Mouse (Mus musculus) CH12.LX (cell line): ENCODE measurements around the gene Fam186b. TPM values are rescaled to one million over a fixed set of nuclear protein-coding genes. Genes with fewer than 3 reads are reported as not detected.

Experiments
- DNase-seq: peaks from one replicate; pipeline ENCODE4 v3.0.0-alpha.2; 2013; ENCODE audit errors: extremely low read depth
- H3K27ac ChIP-seq: 2 replicates; pipeline ENCODE4 v1.5.1; 2012; ENCODE audit warnings: low read depth, mild to moderate bottlenecking, control low read depth, moderate library complexity; ENCODE audit not compliant: insufficient read depth
- H3K27me3 ChIP-seq: replicated peaks from 2 replicates; pipeline ENCODE3; 2012; ENCODE audit warnings: inconsistent platforms
- H3K36me3 ChIP-seq, 2 experiments: replicated peaks in 1 of 2; 2 replicates each; pipeline versions ENCODE3 to v1.6.1; 2012; ENCODE audit warnings: inconsistent platforms in 1 of 2, low read length in 1 of 2, mild to moderate bottlenecking in 1 of 2, mixed read lengths in 1 of 2, moderate library complexity in 1 of 2; ENCODE audit not compliant: control insufficient read depth in 1 of 2, insufficient read depth in 1 of 2
- H3K4me1 ChIP-seq, 2 experiments: 2 replicates each; pipeline ENCODE4 v1.6.1; 2012; ENCODE audit warnings: inconsistent platforms in 1 of 2, moderate library complexity in 1 of 2; ENCODE audit not compliant: insufficient read depth in 2 of 2, control insufficient read depth in 1 of 2
- H3K4me2 ChIP-seq: 2 replicates; pipeline ENCODE4 v1.6.1; 2012; ENCODE audit warnings: low read depth, mild to moderate bottlenecking, control low read depth; ENCODE audit not compliant: poor library complexity, insufficient read depth, severe bottlenecking
- H3K4me3 ChIP-seq, 3 experiments: fragments of 150-350 bp in 1 of 3; sonication (generic) in 1 of 3; replicated peaks in 1 of 3; 2 replicates each; pipeline versions ENCODE3 to v1.5.1; 2011 to 2012; ENCODE audit warnings: low read depth in 2 of 3, low read length in 2 of 3, mild to moderate bottlenecking in 2 of 3, moderate library complexity in 2 of 3, control low read depth in 1 of 3, improper control_type of control experiment in 1 of 3, inconsistent platforms in 1 of 3, mixed read lengths in 1 of 3; ENCODE audit not compliant: poor library complexity in 1 of 3
- H3K79me2 ChIP-seq: replicated peaks from 2 replicates; pipeline ENCODE4 v1.6.1; 2012; ENCODE audit warnings: mild to moderate bottlenecking, moderate library complexity; ENCODE audit not compliant: control insufficient read depth, poor library complexity, insufficient read depth, severe bottlenecking; ENCODE audit errors: extremely low read depth
- H3K9ac ChIP-seq: 2 replicates; pipeline ENCODE4 v1.6.1; 2012; ENCODE audit warnings: low read depth, mild to moderate bottlenecking, control low read depth, moderate library complexity; ENCODE audit not compliant: insufficient read depth
- H3K9me3 ChIP-seq: replicated peaks from 2 replicates; pipeline ENCODE3; 2012; ENCODE audit warnings: low read length, inconsistent platforms, mixed read lengths
- CHD1 ChIP-seq: IDR thresholded peaks from 2 replicates; pipeline ENCODE4 v1.6.1; 2012; ENCODE audit warnings: low read depth, low read length, improper control_type of control experiment, inconsistent platforms
- CHD2 ChIP-seq: IDR thresholded peaks from 2 replicates; pipeline ENCODE4 v1.6.1; 2011; ENCODE audit warnings: low read length, improper control_type of control experiment
- CTCF ChIP-seq, 2 experiments: IDR thresholded peaks in 1 of 2; conservative IDR thresholded peaks in 1 of 2; 2 replicates each; pipeline ENCODE4 v1.5.1; 2011 to 2012; ENCODE audit warnings: low read depth in 2 of 2, low read length in 2 of 2, improper control_type of control experiment in 1 of 2, inconsistent platforms in 1 of 2, mild to moderate bottlenecking in 1 of 2, moderate library complexity in 1 of 2
- E2F4 ChIP-seq: IDR thresholded peaks from 2 replicates; pipeline ENCODE4 v1.6.1; 2011; ENCODE audit warnings: low read depth, low read length, improper control_type of control experiment; ENCODE audit not compliant: insufficient replicate concordance
- ELF1 ChIP-seq: IDR thresholded peaks from 2 replicates; pipeline ENCODE4 v1.6.1; 2014; ENCODE audit warnings: low read depth, mild to moderate bottlenecking, inconsistent platforms, low read length, improper control_type of control experiment
- EP300 ChIP-seq: IDR thresholded peaks from 2 replicates; pipeline ENCODE4 v1.6.1; 2011; ENCODE audit warnings: low read length, improper control_type of control experiment
- ETS1 ChIP-seq: conservative IDR thresholded peaks from 2 replicates; pipeline ENCODE4 v1.6.1; 2012; ENCODE audit warnings: low read depth, mild to moderate bottlenecking, inconsistent platforms, low read length, improper control_type of control experiment, moderate library complexity
- GABPA ChIP-seq: IDR thresholded peaks from 2 replicates; pipeline ENCODE4 v1.6.1; 2012; ENCODE audit warnings: low read depth, low read length, improper control_type of control experiment, inconsistent platforms; ENCODE audit not compliant: insufficient replicate concordance
- JUN ChIP-seq: IDR thresholded peaks from 2 replicates; pipeline ENCODE4 v1.6.1; 2011; ENCODE audit warnings: low read depth, mild to moderate bottlenecking, low read length, improper control_type of control experiment, moderate library complexity; ENCODE audit not compliant: insufficient read depth
- KAT2A ChIP-seq: IDR thresholded peaks from 2 replicates; pipeline ENCODE4 v1.6.1; 2012; ENCODE audit warnings: low read length, improper control_type of control experiment, inconsistent platforms; ENCODE audit not compliant: insufficient replicate concordance
- MAZ ChIP-seq: IDR thresholded peaks from 2 replicates; pipeline ENCODE4 v1.6.1; 2012; ENCODE audit warnings: low read depth, mild to moderate bottlenecking, inconsistent platforms, low read length, improper control_type of control experiment, moderate library complexity
- MXI1 ChIP-seq: IDR thresholded peaks from 2 replicates; pipeline ENCODE4 v1.6.1; 2011; ENCODE audit warnings: mild to moderate bottlenecking, low read depth, low read length, improper control_type of control experiment
- NRF1 ChIP-seq: IDR thresholded peaks from 2 replicates; pipeline ENCODE4 v1.6.1; 2014; ENCODE audit warnings: low read depth, mild to moderate bottlenecking, inconsistent platforms, low read length, improper control_type of control experiment, moderate library complexity
- POLR2AphosphoS2 ChIP-seq: IDR thresholded peaks from 2 replicates; pipeline ENCODE4 v1.6.1; 2011; ENCODE audit warnings: low read depth, low read length, improper control_type of control experiment
- RCOR1 ChIP-seq: conservative IDR thresholded peaks from 2 replicates; pipeline ENCODE4 v1.6.1; 2012; ENCODE audit warnings: low read depth, mild to moderate bottlenecking, inconsistent platforms, low read length, improper control_type of control experiment
- UBTF ChIP-seq: IDR thresholded peaks from 2 replicates; pipeline ENCODE4 v1.6.1; 2012; ENCODE audit warnings: low read depth, mild to moderate bottlenecking, inconsistent platforms, low read length, improper control_type of control experiment, moderate library complexity
- USF2 ChIP-seq: conservative IDR thresholded peaks from 2 replicates; pipeline ENCODE4 v1.6.1; 2011; ENCODE audit warnings: low read depth, low read length, improper control_type of control experiment
- ZC3H11A ChIP-seq: IDR thresholded peaks from 2 replicates; pipeline ENCODE4 v1.6.1; 2012; ENCODE audit warnings: low read depth, mild to moderate bottlenecking, inconsistent platforms, low read length, improper control_type of control experiment
- dilution Hi-C: fragments of 300-500 bp; cut with MboI; formaldehyde crosslinking; loops from 2 replicates; pipeline ENCODE4 v1.14.3; 2020; ENCODE audit warnings: low sequenced_read_pairs; ENCODE audit not compliant: extremely low pct_unique_long_range_greater_than_20kb, extremely low pct_ligation_motif_present
- in situ Hi-C: fragments of 300-500 bp; cut with MboI; formaldehyde crosslinking; loops from 3 replicates; pipeline ENCODE4 v1.14.3; 2019; ENCODE audit warnings: low sequenced_read_pairs, low pct_ligation_motif_present, low pct_unique_long_range_greater_than_20kb, mixed read lengths
- polyA plus RNA-seq: library from polyadenylated mRNA; unstranded; fragments of >175 nt; gene quantifications from 2 replicates; pipeline ENCODE4 v1.2.1, GENCODE M21; 2012; ENCODE audit warnings: low read depth; ENCODE audit not compliant: insufficient read length
- total RNA-seq, 2 experiments: library from RNA; depleted of rRNA; stranded (reverse); fragments of 300-350 nt in 1 of 2; fragments of >200 nt in 1 of 2; gene quantifications; 2 replicates each; pipeline ENCODE4 v1.2.3; 2012 to 2014

The Fam186b gene
- total and polyA plus RNA-seq, 3 experiments, result 0.04 to 0.11 TPM; not detected in 1

DNA sequence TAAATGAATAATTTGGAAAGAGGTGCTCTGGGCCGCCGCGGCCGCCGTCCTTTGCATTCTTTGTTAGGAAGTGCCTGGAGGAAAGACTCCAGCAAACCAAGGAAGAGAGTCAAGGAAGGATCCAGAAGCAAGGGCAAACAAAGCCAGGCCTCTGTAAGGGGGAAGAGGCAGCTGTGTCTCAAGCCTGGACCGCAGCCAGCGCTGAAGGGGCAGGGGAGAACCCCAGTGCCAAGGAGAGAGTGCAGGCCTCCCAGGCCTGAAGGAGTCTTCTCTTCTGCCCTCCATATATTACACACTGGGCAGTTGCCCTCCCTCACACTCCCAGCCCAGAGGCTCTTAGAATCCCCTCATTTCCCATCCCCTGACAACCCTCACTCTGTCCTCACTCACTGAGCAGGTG, 17.4 kb downstream of the Fam186b start:
- DNase-seq, result no peak
- no peak for TF ChIP-seq EP300
- TF ChIP-seq KAT2A, result no peak
- no peak for TF ChIP-seq E2F4
- TF ChIP-seq NRF1, result no peak
- no peak for TF ChIP-seq MXI1
- no peak for TF ChIP-seq MAZ
- no peak for TF ChIP-seq ELF1
- no peak for TF ChIP-seq CHD1
- no peak for TF ChIP-seq ZC3H11A
- TF ChIP-seq CTCF (conservative IDR thresholded peaks at IDR 0.05 in 1 of 2, IDR thresholded peaks at IDR 0.05 in 1 of 2; ENCODE audit: low read depth in 2 of 2, low read length in 2 of 2), result no peak
- TF ChIP-seq UBTF, result no peak
- no peak for TF ChIP-seq USF2
- no peak for TF ChIP-seq GABPA
- TF ChIP-seq CHD2, result no peak
- Histone ChIP-seq H3K4me3 (no peak overlapping the region), H3K36me3 (no peaks in the 10 kb centered on the region), H3K4me2 (no peak overlapping the region), H3K27me3 (peaks cover 73% of the 10 kb centered on the region), H3K4me1 (peaks cover 0 to 6% of the 10 kb centered on the region in 2 experiments; a peak in 1 of 4 replicates), H3K9ac (no peak overlapping the region), H3K9me3 (no peaks in the 10 kb centered on the region), H3K79me2 (no peaks in the 10 kb centered on the region), H3K27ac (no peak overlapping the region)
- in situ Hi-C loops (no loop called here), dilution Hi-C loops (no loop called here)

GRCm38 (mm10) chr15:99276095-99276494, 19.6 kb downstream of the Fam186b start:
- dilution Hi-C loops (no loop called here), in situ Hi-C loops (no loop called here)
- Histone ChIP-seq H3K27ac (no peak overlapping the region), H3K27me3 (peaks cover 75% of the 10 kb centered on the region), H3K9ac (no peak overlapping the region), H3K4me3 (no peak overlapping the region), H3K36me3 (no peaks in the 10 kb centered on the region), H3K9me3 (no peaks in the 10 kb centered on the region), H3K4me1 (peaks cover 0 to 6% of the 10 kb centered on the region in 2 experiments; a peak in 1 of 4 replicates), H3K4me2 (no peak overlapping the region), H3K79me2 (no peaks in the 10 kb centered on the region)
- no peak for TF ChIP-seq USF2
- no peak for TF ChIP-seq CHD2
- TF ChIP-seq JUN, result no peak
- TF ChIP-seq POLR2AphosphoS2, result no peak
- no peak for TF ChIP-seq ETS1
- TF ChIP-seq UBTF, result no peak
- no peak for TF ChIP-seq CTCF (conservative IDR thresholded peaks at IDR 0.05 in 1 of 2, IDR thresholded peaks at IDR 0.05 in 1 of 2; ENCODE audit: low read depth in 2 of 2, low read length in 2 of 2)
- TF ChIP-seq RCOR1, result no peak
- no peak for DNase-seq
